Comparison of ENCODE assay signal across 9 mouse cellular contexts in genomic region chr17:25836397-25837075, GRCm38 (mm10). TPM values are rescaled to one million over a fixed set of nuclear protein-coding genes. Genes with fewer than 3 reads are reported as not detected.
DNase-seq lines count a peak whose midpoint lies in the region; ATAC-seq lines count a peak whose summit lies in the region.
"Had no signal": no experiment of that assay in that cellular context is flagged by ENCODE, and none has a peak within 500 bp of the region (broad histone marks: within the 10 kb centered on the region; RNA-seq: fewer than 3 reads in every experiment).

No protein-coding gene starts in this region.

- intact Hi-C loops in heart, postnatal 10 days (cut with DNase I), result no loop called here

- peaks cover 29% of the 10 kb centered on the region for H3K36me3 ChIP-seq in heart, embryonic 11.5 days (ENCODE audit: control insufficient read depth, insufficient read depth, low read length)
- peaks cover 16% of the 10 kb centered on the region for H3K36me3 ChIP-seq in embryonic facial prominence, embryonic 11.5 days (replicated peaks; ENCODE audit: control insufficient read depth, insufficient read depth, low read depth, low read length)
- H3K36me3 ChIP-seq in hindbrain, embryonic 12.5 days, result peaks cover 42% of the 10 kb centered on the region
- peaks cover 49% of the 10 kb centered on the region for H3K36me3 ChIP-seq in limb, embryonic 15.5 days
- H3K36me3 ChIP-seq in stomach, embryonic 15.5 days, result peaks cover 28% of the 10 kb centered on the region

- no peaks in the 10 kb centered on the region for H3K27me3 ChIP-seq in heart, embryonic 11.5 days (ENCODE audit: control insufficient read depth, insufficient read depth, low read length)
- H3K27me3 ChIP-seq in embryonic facial prominence, embryonic 11.5 days (ENCODE audit: control insufficient read depth, insufficient read depth, low read length), result no peaks in the 10 kb centered on the region
- no peaks in the 10 kb centered on the region for H3K27me3 ChIP-seq in hindbrain, embryonic 12.5 days
- H3K27me3 ChIP-seq in limb, embryonic 15.5 days, result no peaks in the 10 kb centered on the region
- H3K27me3 ChIP-seq in stomach, embryonic 15.5 days (replicated peaks), result no peaks in the 10 kb centered on the region

- H3K4me3 ChIP-seq in heart, embryonic 11.5 days (ENCODE audit: low read depth, low read length), result peak overlapping the region; percentile 44
- peak overlapping the region; percentile 17 for H3K4me3 ChIP-seq in embryonic facial prominence, embryonic 11.5 days (ENCODE audit: low read depth, low read length)
- peak overlapping the region; percentile 41 for H3K4me3 ChIP-seq in hindbrain, embryonic 12.5 days
- H3K4me3 ChIP-seq in limb, embryonic 15.5 days, result peak overlapping the region; percentile 38
- peak overlapping the region; percentile 39 for H3K4me3 ChIP-seq in stomach, embryonic 15.5 days (replicated peaks)

- H3K9me3 ChIP-seq in heart, embryonic 11.5 days (replicated peaks; ENCODE audit: control insufficient read depth, low read length), result no peaks in the 10 kb centered on the region
- H3K9me3 ChIP-seq in embryonic facial prominence, embryonic 11.5 days (replicated peaks; ENCODE audit: control insufficient read depth, low read length), result no peaks in the 10 kb centered on the region
- H3K9me3 ChIP-seq in hindbrain, embryonic 12.5 days (replicated peaks), result no peaks in the 10 kb centered on the region
- no peaks in the 10 kb centered on the region for H3K9me3 ChIP-seq in limb, embryonic 15.5 days
- no peaks in the 10 kb centered on the region for H3K9me3 ChIP-seq in stomach, embryonic 15.5 days

- H3K9ac ChIP-seq in heart, embryonic 11.5 days (ENCODE audit: low read depth, low read length), result peak overlapping the region; percentile 73
- peak overlapping the region; percentile 35 for H3K9ac ChIP-seq in embryonic facial prominence, embryonic 11.5 days (replicated peaks; ENCODE audit: low read length)
- peak overlapping the region; percentile 80 for H3K9ac ChIP-seq in hindbrain, embryonic 12.5 days
- peak overlapping the region; percentile 41 for H3K9ac ChIP-seq in limb, embryonic 15.5 days
- peak overlapping the region; percentile 54 for H3K9ac ChIP-seq in stomach, embryonic 15.5 days

- WGBS in heart, embryonic 11.5 days (ENCODE audit: insufficient replicate concordance), result 23% methylated on average over 23 of the region's 23 CpGs
- 26% methylated on average over 22 of the region's 23 CpGs for WGBS in embryonic facial prominence, embryonic 11.5 days
- WGBS in hindbrain, embryonic 12.5 days, result 25% methylated on average over 22 of the region's 23 CpGs
- 22% methylated on average over 23 of the region's 23 CpGs for WGBS in limb, embryonic 15.5 days
- 27% methylated on average over 23 of the region's 23 CpGs for WGBS in stomach, embryonic 15.5 days

- H3K4me1 ChIP-seq in heart, embryonic 11.5 days (ENCODE audit: control insufficient read depth, insufficient read depth, low read length), result peaks cover 50% of the 10 kb centered on the region
- H3K4me1 ChIP-seq in embryonic facial prominence, embryonic 11.5 days (ENCODE audit: control insufficient read depth, insufficient read depth, low read length), result peaks cover 21% of the 10 kb centered on the region
- peaks cover 62% of the 10 kb centered on the region for H3K4me1 ChIP-seq in hindbrain, embryonic 12.5 days
- peaks cover 48% of the 10 kb centered on the region for H3K4me1 ChIP-seq in limb, embryonic 15.5 days
- peaks cover 50% of the 10 kb centered on the region for H3K4me1 ChIP-seq in stomach, embryonic 15.5 days

- H3K4me2 ChIP-seq in heart, embryonic 11.5 days, result peak overlapping the region; percentile 86
- peak overlapping the region; percentile 57 for H3K4me2 ChIP-seq in embryonic facial prominence, embryonic 11.5 days (ENCODE audit: low read depth, low read length)
- peak overlapping the region; percentile 82 for H3K4me2 ChIP-seq in hindbrain, embryonic 12.5 days (replicated peaks)
- H3K4me2 ChIP-seq in limb, embryonic 15.5 days, result peak overlapping the region; percentile 86
- H3K4me2 ChIP-seq in stomach, embryonic 15.5 days, result peak overlapping the region; percentile 81

- DNase-seq in heart, postnatal 10 days, result no peak
- no peak for DNase-seq in embryonic facial prominence, embryonic 11.5 days (ENCODE audit: low spot score)
- DNase-seq in ovary, adult 18-20 months (ENCODE audit: low spot score), result no peak
- DNase-seq in retina, postnatal 1 day, result no peak

- peak overlapping the region; percentile 69 for H3K27ac ChIP-seq in heart, embryonic 11.5 days (ENCODE audit: low read depth, low read length)
- H3K27ac ChIP-seq in embryonic facial prominence, embryonic 11.5 days (replicated peaks; ENCODE audit: low read depth, low read length), result no peak overlapping the region
- peak overlapping the region; percentile 86 for H3K27ac ChIP-seq in hindbrain, embryonic 12.5 days
- H3K27ac ChIP-seq in limb, embryonic 15.5 days, result peak overlapping the region; percentile 47; the same call in 1 of the 2 replicates
- H3K27ac ChIP-seq in stomach, embryonic 15.5 days, result peak overlapping the region; percentile 48

- ATAC-seq in heart, embryonic 11.5 days (replicated peaks; ENCODE audit: insufficient number of reproducible peaks, low FRiP score, low TSS enrichment), result no peak
- no peak for ATAC-seq in embryonic facial prominence, embryonic 11.5 days (replicated peaks; ENCODE audit: insufficient number of reproducible peaks, low FRiP score, low TSS enrichment, low read depth)
- ATAC-seq in hindbrain, embryonic 12.5 days (ENCODE audit: low FRiP score), result no peak
- no peak for ATAC-seq in limb, embryonic 15.5 days (ENCODE audit: insufficient number of reproducible peaks, low FRiP score, low TSS enrichment, low read depth)
- no peak for ATAC-seq in stomach, embryonic 15.5 days (ENCODE audit: insufficient read depth, low FRiP score, low read depth)

RNA-seq across cellular contexts. Expression of gene Rhbdl1, which starts 0.6 kb away (rescaled TPM):
- polyA plus RNA-seq in heart, embryonic 11.5 days (2014; fragmentation: Nextera tagmentation; extraction: Ambion mirVana), result 1.9 and 2.5 TPM in 2 replicates
- total RNA-seq in heart, postnatal 10 days (2021), result 1 to 10 TPM; 2.2 to 2.6 TPM
- polyA plus RNA-seq in embryonic facial prominence, embryonic 11.5 days (2014; fragmentation: Nextera tagmentation; extraction: Ambion mirVana), result 1.1 and 1.5 TPM in 2 replicates
- 6.1 and 7.5 TPM in 2 replicates for polyA plus RNA-seq in hindbrain, embryonic 12.5 days (2016; fragmentation: Nextera tagmentation; extraction: Ambion mirVana)
- 1.8 and 2.6 TPM in 2 replicates for polyA plus RNA-seq in limb, embryonic 15.5 days (2015; fragmentation: Nextera tagmentation; extraction: Ambion mirVana)
- 1.6 and 2.4 TPM in 2 replicates for polyA plus RNA-seq in stomach, embryonic 15.5 days (2015; fragmentation: Nextera tagmentation; extraction: Ambion mirVana)
- total RNA-seq: hematopoietic stem cell, adult 5-6 weeks had no signal

RNA-seq across cellular contexts. Expression of gene Stub1, which starts 3.3 kb away (rescaled TPM):
- 292 and 322 TPM in 2 replicates for polyA plus RNA-seq in heart, embryonic 11.5 days (2014; fragmentation: Nextera tagmentation; extraction: Ambion mirVana)
- total RNA-seq in heart, postnatal 10 days (2021), result 100 to 1,000 TPM; 123 to 132 TPM
- 323 and 352 TPM in 2 replicates for polyA plus RNA-seq in embryonic facial prominence, embryonic 11.5 days (2014; fragmentation: Nextera tagmentation; extraction: Ambion mirVana)
- polyA plus RNA-seq in hindbrain, embryonic 12.5 days (2016; fragmentation: Nextera tagmentation; extraction: Ambion mirVana), result 271 and 291 TPM in 2 replicates
- polyA plus RNA-seq in limb, embryonic 15.5 days (2015; fragmentation: Nextera tagmentation; extraction: Ambion mirVana), result 346 and 387 TPM in 2 replicates
- polyA plus RNA-seq in stomach, embryonic 15.5 days (2015; fragmentation: Nextera tagmentation; extraction: Ambion mirVana), result 312 and 319 TPM in 2 replicates

RNA-seq across cellular contexts. Expression of gene Gm20683, which starts 5.0 kb away (rescaled TPM):
- 0.70 and 1.1 TPM in 2 replicates for polyA plus RNA-seq in heart, embryonic 11.5 days (2014; fragmentation: Nextera tagmentation; extraction: Ambion mirVana)
- 1 to 10 TPM; 4.2 to 4.7 TPM for total RNA-seq in heart, postnatal 10 days (2021)
- 0.36 and 1.2 TPM in 2 replicates for polyA plus RNA-seq in embryonic facial prominence, embryonic 11.5 days (2014; fragmentation: Nextera tagmentation; extraction: Ambion mirVana)
- polyA plus RNA-seq in hindbrain, embryonic 12.5 days (2016; fragmentation: Nextera tagmentation; extraction: Ambion mirVana), result 3.9 TPM in 2 replicates
- 1.8 and 2.6 TPM in 2 replicates for polyA plus RNA-seq in limb, embryonic 15.5 days (2015; fragmentation: Nextera tagmentation; extraction: Ambion mirVana)
- polyA plus RNA-seq in stomach, embryonic 15.5 days (2015; fragmentation: Nextera tagmentation; extraction: Ambion mirVana), result 1.6 and 2.7 TPM in 2 replicates

RNA-seq across cellular contexts. Expression of gene Jmjd8, which starts 7.9 kb away (rescaled TPM):
- polyA plus RNA-seq in heart, embryonic 11.5 days (2014; fragmentation: Nextera tagmentation; extraction: Ambion mirVana), result 30.9 and 42.6 TPM in 2 replicates
- 10 to 100 TPM; 33.7 to 34.5 TPM for total RNA-seq in heart, postnatal 10 days (2021)
- 42.0 and 47.7 TPM in 2 replicates for polyA plus RNA-seq in embryonic facial prominence, embryonic 11.5 days (2014; fragmentation: Nextera tagmentation; extraction: Ambion mirVana)
- polyA plus RNA-seq in hindbrain, embryonic 12.5 days (2016; fragmentation: Nextera tagmentation; extraction: Ambion mirVana), result 64.0 and 64.7 TPM in 2 replicates
- 47.2 and 48.9 TPM in 2 replicates for polyA plus RNA-seq in limb, embryonic 15.5 days (2015; fragmentation: Nextera tagmentation; extraction: Ambion mirVana)
- 50.5 and 54.6 TPM in 2 replicates for polyA plus RNA-seq in stomach, embryonic 15.5 days (2015; fragmentation: Nextera tagmentation; extraction: Ambion mirVana)

RNA-seq across cellular contexts. Expression of gene Rhot2, which starts 8.1 kb away (rescaled TPM):
- polyA plus RNA-seq in heart, embryonic 11.5 days (2014; fragmentation: Nextera tagmentation; extraction: Ambion mirVana), result 9.6 and 11.9 TPM in 2 replicates
- total RNA-seq in heart, postnatal 10 days (2021), result 10 to 100 TPM; 80.4 to 86.5 TPM
- 7.1 and 9.7 TPM in 2 replicates for polyA plus RNA-seq in embryonic facial prominence, embryonic 11.5 days (2014; fragmentation: Nextera tagmentation; extraction: Ambion mirVana)
- polyA plus RNA-seq in hindbrain, embryonic 12.5 days (2016; fragmentation: Nextera tagmentation; extraction: Ambion mirVana), result 18.5 and 19.4 TPM in 2 replicates
- 21.9 and 25.4 TPM in 2 replicates for polyA plus RNA-seq in limb, embryonic 15.5 days (2015; fragmentation: Nextera tagmentation; extraction: Ambion mirVana)
- 23.1 and 23.6 TPM in 2 replicates for polyA plus RNA-seq in stomach, embryonic 15.5 days (2015; fragmentation: Nextera tagmentation; extraction: Ambion mirVana)
